Mouse (Mus musculus) frontal cortex, adult 2 months (tissue): ENCODE measurements around the gene Gtsf1. TPM values are rescaled to one million over a fixed set of nuclear protein-coding genes. Genes with fewer than 3 reads are reported as not detected.

Experiments
- DNase-seq, 2 experiments: peaks; one replicate each; pipeline ENCODE4 v3.0.0; 2022; ENCODE audit warnings: low spot score in 1 of 2; ENCODE audit errors: extremely low spot score in 1 of 2
- polyA plus RNA-seq: library from polyadenylated mRNA; depleted of rRNA; stranded (reverse); fragments of >200 nt; gene quantifications from 2 replicates; pipeline ENCODE4 v1.2.3, GENCODE M21; 2012

The Gtsf1 gene
- polyA plus RNA-seq, 1 experiment, result 0.34 TPM

- DNase-seq, result no peak
Measured at GRCm38 (mm10) chr15:103378665-103379356, 51.5 kb downstream of the Gtsf1 start.

GRCm38 (mm10) chr15:103377752-103378664 is 52.3 kb downstream of the Gtsf1 start:
- no peak for DNase-seq

GRCm38 (mm10) chr15:103376837-103377269 is 53.4 kb downstream of the Gtsf1 start:
- no peak for DNase-seq

- no peak for DNase-seq
Measured at GRCm38 (mm10) chr15:103375112-103375800, 55.0 kb downstream of the Gtsf1 start.

GRCm38 (mm10) chr15:103372461-103372860 is 57.8 kb downstream of the Gtsf1 start:
- DNase-seq, result no peak

- no peak for DNase-seq
Measured at GRCm38 (mm10) chr15:103371741-103372140, 58.5 kb downstream of the Gtsf1 start.

- no peak for DNase-seq
Measured at GRCm38 (mm10) chr15:103371208-103371607, 59.1 kb downstream of the Gtsf1 start.

- no peak for DNase-seq
Measured at GRCm38 (mm10) chr15:103370462-103370861, 59.8 kb downstream of the Gtsf1 start.

- DNase-seq, result peak in 1 of 2 experiments; percentile 72
Measured at GRCm38 (mm10) chr15:103369123-103369522, 61.1 kb downstream of the Gtsf1 start.

GRCm38 (mm10) chr15:103368179-103368940 is 61.9 kb downstream of the Gtsf1 start:
- DNase-seq, result no peak

- DNase-seq, result no peak
Measured at GRCm38 (mm10) chr15:103366376-103367149, 63.7 kb downstream of the Gtsf1 start, which contains the start of gene Itga5. Gene Itga5, minus strand, starts transcription at chr15:103366763.

- DNase-seq, result no peak
Measured at GRCm38 (mm10) chr15:103365471-103366375, 64.5 kb downstream of the Gtsf1 start.

- no peak for DNase-seq
Measured at GRCm38 (mm10) chr15:103364761-103365160, 65.5 kb downstream of the Gtsf1 start.

- no peak for DNase-seq
Measured at GRCm38 (mm10) chr15:103363809-103364208, 66.5 kb downstream of the Gtsf1 start.

- DNase-seq, result no peak
Measured at GRCm38 (mm10) chr15:103362950-103363349, 67.3 kb downstream of the Gtsf1 start.

GRCm38 (mm10) chr15:103362333-103362732 is 67.9 kb downstream of the Gtsf1 start:
- no peak for DNase-seq

GRCm38 (mm10) chr15:103361269-103361668 is 69.0 kb downstream of the Gtsf1 start:
- DNase-seq, result no peak

- peak in 1 of 2 experiments; percentile 31 for DNase-seq
Measured at GRCm38 (mm10) chr15:103359869-103360602, 70.2 kb downstream of the Gtsf1 start.
